Mouse (Mus musculus) adrenal gland, adult (tissue): Measurements from ENCODE around the gene Itsn1.

ENCODE experiments used
- DNase-seq, 2 experiments: peaks; one replicate each; pipeline ENCODE4 v3.0.0; 2022 to 2023; ENCODE audit warnings: low spot score in 1 of 2; ENCODE audit not compliant: inconsistent age in 2 of 2

Gene Itsn1

GRCm38 (mm10) chr16:91729066-91729482, at the start of gene Itsn1:
Gene Itsn1, plus strand, starts transcription at chr16:91729281.
- peak in 1 of 2 experiments; percentile 99 for DNase-seq

- no peak for DNase-seq
Measured at GRCm38 (mm10) chr16:91680656-91681055, 48.4 kb upstream of the Itsn1 start.

GRCm38 (mm10) chr16:91685526-91685925, 43.6 kb upstream of the Itsn1 start:
- no peak for DNase-seq

- DNase-seq: no peak
Measured at GRCm38 (mm10) chr16:91686369-91686768, 42.7 kb upstream of the Itsn1 start.

DNA sequence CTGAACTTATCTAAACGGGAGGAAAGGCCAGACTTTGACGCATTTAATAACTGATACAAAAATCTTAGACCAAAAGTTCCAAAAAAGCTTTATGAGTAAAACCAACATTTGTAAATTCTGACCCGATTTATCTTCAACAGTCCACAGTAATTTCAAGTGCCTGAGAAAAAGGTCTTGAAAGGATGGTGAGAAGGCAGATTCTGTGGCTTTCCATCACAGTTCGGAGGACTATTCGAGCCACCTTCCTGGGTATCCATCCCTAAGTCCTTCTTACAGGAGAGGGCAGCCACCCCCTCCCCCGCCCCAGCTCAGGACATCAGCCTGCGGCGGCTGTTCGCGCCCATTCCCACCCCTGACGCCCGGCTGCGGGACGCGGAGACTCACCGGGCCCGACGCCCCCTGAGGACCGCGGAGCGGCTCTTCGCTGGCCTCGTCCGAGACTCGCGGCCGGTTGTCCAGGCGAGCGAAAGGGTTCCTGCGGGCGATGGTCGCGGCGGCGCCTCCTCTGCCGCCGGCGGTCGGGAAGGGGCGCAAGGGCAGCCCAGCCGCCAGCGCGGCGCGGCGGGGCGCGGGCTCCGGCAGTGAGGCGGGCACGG, 41.0 kb upstream of the Itsn1 start:
- no peak for DNase-seq

DNA sequence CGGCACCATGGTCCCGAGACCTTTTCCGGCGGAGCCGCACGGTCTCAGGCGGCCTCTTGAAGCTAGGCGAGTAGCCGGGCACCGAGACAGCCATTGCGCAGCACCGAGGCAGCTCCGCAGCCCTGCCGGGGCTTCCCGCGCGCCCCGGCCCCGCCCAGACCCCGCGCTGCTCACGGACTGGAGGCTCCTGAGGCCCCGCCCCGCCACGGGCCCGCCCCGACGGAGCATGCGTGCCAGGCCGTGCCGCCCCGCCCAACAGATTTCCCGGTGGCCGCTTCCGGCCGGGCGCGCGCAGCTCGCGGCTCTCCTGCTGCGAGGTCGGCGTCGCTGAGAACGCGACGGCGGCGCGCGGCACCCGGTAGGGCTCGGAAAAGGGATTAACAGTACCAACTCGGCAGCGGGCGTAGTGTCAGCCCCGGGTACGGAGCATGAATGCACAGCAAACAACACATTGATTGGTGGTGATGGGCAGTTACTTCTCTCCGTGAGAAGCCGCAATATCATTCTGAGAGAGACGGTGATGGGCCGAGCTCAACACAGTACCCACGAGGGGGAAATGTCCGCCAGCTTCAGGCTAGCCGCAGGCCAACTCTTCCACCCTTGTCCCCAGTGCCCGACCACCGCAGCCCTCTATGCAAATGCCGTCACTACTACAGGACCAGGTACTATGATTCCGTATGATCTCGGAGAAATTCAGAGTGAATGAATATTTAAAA, 40.3 kb upstream of the Itsn1 start, which contains the start of gene Donson:
Donson (minus strand) TSS at position 152 of the 716 bp plus-strand sequence.
- peak; percentile 94 to 98 for DNase-seq

GRCm38 (mm10) chr16:91689791-91690190, 39.3 kb upstream of the Itsn1 start:
- DNase-seq: no peak

DNA sequence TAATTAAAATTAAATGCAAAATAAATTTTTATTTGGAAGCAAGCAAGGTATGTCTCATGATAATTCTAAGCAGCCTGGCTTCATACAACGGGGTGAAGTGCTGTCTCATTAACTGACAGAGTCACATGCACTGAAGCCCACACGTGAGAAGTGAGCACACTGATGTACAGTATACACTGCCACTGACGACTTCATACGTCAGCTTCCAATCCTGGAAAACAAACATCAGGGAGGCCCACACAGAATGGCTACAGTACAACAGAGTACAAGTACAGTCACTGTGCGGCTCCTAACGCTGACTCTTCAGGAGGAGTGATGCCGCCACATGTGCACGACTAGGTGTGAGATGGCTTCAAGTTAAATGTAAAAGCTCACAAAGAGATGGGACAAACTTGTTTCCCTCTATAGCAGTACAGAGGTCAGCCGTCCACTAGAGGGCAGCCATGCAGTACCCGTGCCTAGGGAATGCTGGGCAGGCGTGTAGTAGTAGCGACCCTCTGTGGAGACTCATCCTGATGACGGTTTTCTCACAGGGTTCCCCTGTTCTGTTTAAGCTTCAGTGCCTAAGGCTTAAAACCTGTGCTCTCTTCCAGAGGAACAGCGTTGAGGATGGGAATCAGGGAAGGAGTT, 34.5 kb upstream of the Itsn1 start:
- peak; percentile 65 to 86 for DNase-seq

- DNase-seq: peak in 1 of 2 experiments; percentile 42
Measured at GRCm38 (mm10) chr16:91695108-91695755, 33.8 kb upstream of the Itsn1 start.

GRCm38 (mm10) chr16:91698995-91699394, 30.1 kb upstream of the Itsn1 start:
- DNase-seq: no peak

DNA sequence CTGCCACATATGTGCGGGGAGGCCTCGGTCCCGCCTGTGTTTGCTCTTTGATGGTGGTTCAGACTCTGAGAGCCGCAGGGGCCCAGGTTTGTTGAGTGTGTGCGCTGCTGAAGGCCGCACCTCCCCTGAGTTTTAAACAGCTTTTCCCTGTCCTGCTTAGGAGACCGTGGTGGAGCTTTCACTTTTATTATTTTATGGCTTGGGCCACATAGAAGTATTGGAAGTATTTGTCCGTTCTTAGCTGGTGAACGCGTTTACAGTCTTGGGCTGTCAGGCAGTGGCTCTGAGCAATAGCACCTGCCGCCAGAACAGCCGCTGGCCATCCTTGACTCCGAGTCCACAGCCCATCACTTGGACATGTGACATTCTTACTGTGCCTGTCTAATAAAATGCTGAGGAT, 27.2 kb upstream of the Itsn1 start:
- DNase-seq: no peak

- DNase-seq: peak in 1 of 2 experiments; percentile 54
Measured at GRCm38 (mm10) chr16:91702771-91703188, 26.3 kb upstream of the Itsn1 start.

GRCm38 (mm10) chr16:91704603-91705340, 24.3 kb upstream of the Itsn1 start:
- no peak for DNase-seq

DNA sequence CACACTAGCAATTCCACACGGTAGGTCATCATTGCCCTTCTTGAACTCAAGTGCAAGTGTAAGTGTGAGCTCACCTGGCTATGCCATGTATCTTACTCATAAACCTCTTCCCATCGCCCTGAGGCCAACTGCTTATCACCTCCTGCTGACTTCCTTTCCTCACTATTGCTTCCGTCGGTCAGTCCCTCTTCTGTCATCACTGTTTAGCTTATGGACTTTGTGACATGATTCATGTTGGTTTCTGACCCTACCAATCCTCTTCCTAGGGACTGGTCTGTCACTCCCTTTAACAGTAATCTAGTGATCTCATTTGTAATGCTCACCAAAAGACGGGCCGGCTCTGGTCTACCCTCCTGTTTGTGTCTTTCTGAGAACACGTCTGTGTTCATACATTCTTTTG, 18.8 kb upstream of the Itsn1 start:
- no peak for DNase-seq

DNA sequence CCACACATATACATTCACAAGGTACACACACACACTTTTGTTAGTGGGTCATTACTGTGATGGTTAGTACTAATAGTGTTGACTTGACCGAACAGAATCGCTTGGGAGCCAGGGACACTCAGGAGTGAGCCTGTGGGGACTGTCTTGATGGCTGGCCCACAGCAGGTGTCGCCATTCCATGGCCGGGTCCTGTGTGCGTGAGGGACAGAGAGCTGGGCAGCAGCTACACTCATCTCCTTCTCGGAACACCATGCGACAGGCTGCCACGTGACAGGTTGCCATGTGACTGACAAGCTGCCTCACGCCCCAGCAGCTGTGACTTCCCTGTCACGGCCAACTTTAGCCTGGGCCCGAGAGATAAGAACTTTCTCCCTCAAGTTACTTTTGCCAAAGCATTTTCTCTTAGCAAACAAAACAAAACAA, 12.1 kb upstream of the Itsn1 start:
- DNase-seq: no peak

GRCm38 (mm10) chr16:91717399-91717798, 11.7 kb upstream of the Itsn1 start:
- DNase-seq: no peak

GRCm38 (mm10) chr16:91724247-91724646, 4.8 kb upstream of the Itsn1 start:
- DNase-seq: peak; percentile 64 to 87

- peak; percentile 32 to 68 for DNase-seq
Measured at GRCm38 (mm10) chr16:91727433-91727832, 1.6 kb upstream of the Itsn1 start.

GRCm38 (mm10) chr16:91728123-91729065, 687 bp upstream of the Itsn1 start, which contains the start of gene Cryzl1:
Gene Cryzl1, minus strand, starts transcription at chr16:91728975.
- peak; percentile 99 for DNase-seq
